Comparison of ENCODE assay signal across 7 mouse cellular contexts in the genomic region with DNA sequence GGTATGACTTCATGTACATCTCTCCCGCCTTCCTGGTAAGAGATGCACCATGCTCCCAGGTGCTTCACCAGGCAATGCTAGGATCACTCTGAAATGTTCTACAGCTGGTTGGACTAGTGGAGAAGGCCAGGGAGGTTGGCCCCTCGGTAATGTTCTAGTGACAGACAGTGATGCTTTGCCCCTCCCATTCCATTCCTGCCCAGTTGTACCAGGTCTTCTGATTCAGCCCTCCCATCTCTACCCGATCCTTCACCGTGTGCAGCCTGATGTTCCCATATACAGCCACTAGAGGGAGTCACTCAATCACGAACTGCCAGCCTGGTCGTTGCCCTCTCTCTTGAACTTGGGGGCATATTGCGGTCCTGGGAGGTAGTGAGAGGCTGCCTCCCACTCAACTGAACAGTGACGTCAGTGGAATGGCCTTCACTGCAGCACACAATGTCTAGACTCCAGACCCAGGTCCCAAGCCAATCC. TPM values are rescaled to one million over a fixed set of nuclear protein-coding genes. Genes with fewer than 3 reads are reported as not detected.
DNase-seq lines count a peak whose midpoint lies in the region; ATAC-seq lines count a peak whose summit lies in the region.

No protein-coding gene starts in this region.

- peak; percentile 69 for ATAC-seq in forebrain, embryonic 11.5 days (replicated peaks; ENCODE audit: low FRiP score)
- ATAC-seq in hindbrain, embryonic 12.5 days (ENCODE audit: low FRiP score), result peak; percentile 73

- no peak overlapping the region for H3K27ac ChIP-seq in forebrain, embryonic 11.5 days (ENCODE audit: low read depth, low read length)
- H3K27ac ChIP-seq in hindbrain, embryonic 12.5 days, result no peak overlapping the region

- H3K27me3 ChIP-seq in forebrain, embryonic 11.5 days (ENCODE audit: control insufficient read depth, insufficient read depth, low read length), result no peaks in the 10 kb centered on the region
- H3K27me3 ChIP-seq in hindbrain, embryonic 12.5 days, result no peaks in the 10 kb centered on the region; the same call in 1 of the 2 replicates

- no peaks in the 10 kb centered on the region for H3K9me3 ChIP-seq in forebrain, embryonic 11.5 days (ENCODE audit: control insufficient read depth, low read length)
- no peaks in the 10 kb centered on the region for H3K9me3 ChIP-seq in hindbrain, embryonic 12.5 days (replicated peaks)

- H3K4me2 ChIP-seq in forebrain, embryonic 11.5 days (ENCODE audit: low read depth, low read length, severe bottlenecking), result no peak overlapping the region
- H3K4me2 ChIP-seq in hindbrain, embryonic 12.5 days (replicated peaks), result no peak overlapping the region

- no peaks in the 10 kb centered on the region for H3K4me1 ChIP-seq in forebrain, embryonic 11.5 days (replicated peaks; ENCODE audit: control insufficient read depth, insufficient read depth, low read length)
- H3K4me1 ChIP-seq in hindbrain, embryonic 12.5 days, result no peaks in the 10 kb centered on the region

- WGBS in forebrain, embryonic 11.5 days, result 15% methylated on average over 8 of the region's 8 CpGs
- WGBS in hindbrain, embryonic 12.5 days, result 16% methylated on average over 8 of the region's 8 CpGs

- no peak overlapping the region for H3K9ac ChIP-seq in forebrain, embryonic 11.5 days (ENCODE audit: low read length)
- H3K9ac ChIP-seq in hindbrain, embryonic 12.5 days, result no peak overlapping the region

- no peak overlapping the region for H3K4me3 ChIP-seq in forebrain, embryonic 11.5 days (ENCODE audit: low read depth, low read length)
- H3K4me3 ChIP-seq in hindbrain, embryonic 12.5 days, result no peak overlapping the region

- DNase-seq in MN1 (ENCODE audit: low spot score), result peak; percentile 64
- peak; percentile 29 for DNase-seq in c-Kit-positive CD71-negative TER-119-negative erythroid progenitor cells, embryonic 14.5 days (ENCODE audit: low read depth)
- peak; percentile 76 for DNase-seq in forebrain, embryonic 11.5 days (ENCODE audit: low spot score)
- DNase-seq in layer of hippocampus, postnatal 14 days (ENCODE audit: low spot score in 2 of 2), result peak; percentile 58 to 62
- DNase-seq in lung, postnatal 4 days, result peak; percentile 35 to 63
- peak; percentile 46 for DNase-seq in right cerebral cortex, adult 18-20 months

- H3K36me3 ChIP-seq in forebrain, embryonic 11.5 days (ENCODE audit: control insufficient read depth, insufficient read depth, low read length), result no peaks in the 10 kb centered on the region
- H3K36me3 ChIP-seq in hindbrain, embryonic 12.5 days, result no peaks in the 10 kb centered on the region

RNA-seq across cellular contexts. Expression of a gene that starts 33.3 kb away (rescaled TPM):
- polyA plus RNA-seq in forebrain, embryonic 11.5 days (2014; fragmentation: Nextera tagmentation; extraction: Ambion mirVana), result 0.15 TPM in 2 replicates
- polyA plus RNA-seq in hindbrain, embryonic 12.5 days (2016; fragmentation: Nextera tagmentation; extraction: Ambion mirVana), result 0.40 and 0.48 TPM in 2 replicates
- not detected for total RNA-seq in layer of hippocampus, postnatal 14 days (2021)

RNA-seq across cellular contexts. Expression of a gene that starts 35.0 kb away (rescaled TPM):
- polyA plus RNA-seq in forebrain, embryonic 11.5 days (2014; fragmentation: Nextera tagmentation; extraction: Ambion mirVana), result not detected in 2 replicates
- 0.14 and 0.20 TPM in 2 replicates for polyA plus RNA-seq in hindbrain, embryonic 12.5 days (2016; fragmentation: Nextera tagmentation; extraction: Ambion mirVana)
- under 1 TPM; 0.14 to 0.52 TPM for total RNA-seq in layer of hippocampus, postnatal 14 days (2021)
